Mouse (Mus musculus): ENCODE data around the gene Olfr620.

Gene Olfr620

GRCm38 (mm10) chr7:103612434-103612833 lies at the start of gene Olfr620:
Gene Olfr620 (minus strand): TSS chr7:103612534.
- no peak for DNase-seq

- DNase-seq = no peak
Measured at GRCm38 (mm10) chr7:103644070-103644469, 31.7 kb upstream of the Olfr620 start.

GRCm38 (mm10) chr7:103642602-103643001 lies 30.3 kb upstream of the Olfr620 start, which contains the start of gene Olfr622:
Gene Olfr622 (minus strand): TSS chr7:103642702.
- DNase-seq = no peak

- no peak for DNase-seq
Measured at GRCm38 (mm10) chr7:103636795-103637194, 24.5 kb upstream of the Olfr620 start.

- DNase-seq = no peak
Measured at GRCm38 (mm10) chr7:103607425-103607824, 4.9 kb downstream of the Olfr620 start.

GRCm38 (mm10) chr7:103600275-103600674 lies 12.1 kb downstream of the Olfr620 start, which contains the start of gene Olfr619:
Gene Olfr619 (plus strand): TSS chr7:103600575.
- DNase-seq = no peak

GRCm38 (mm10) chr7:103589803-103590202 lies 22.5 kb downstream of the Olfr620 start, which contains the start of gene Olfr618:
Gene Olfr618 (plus strand): TSS chr7:103590103.
- no peak for DNase-seq

DNA sequence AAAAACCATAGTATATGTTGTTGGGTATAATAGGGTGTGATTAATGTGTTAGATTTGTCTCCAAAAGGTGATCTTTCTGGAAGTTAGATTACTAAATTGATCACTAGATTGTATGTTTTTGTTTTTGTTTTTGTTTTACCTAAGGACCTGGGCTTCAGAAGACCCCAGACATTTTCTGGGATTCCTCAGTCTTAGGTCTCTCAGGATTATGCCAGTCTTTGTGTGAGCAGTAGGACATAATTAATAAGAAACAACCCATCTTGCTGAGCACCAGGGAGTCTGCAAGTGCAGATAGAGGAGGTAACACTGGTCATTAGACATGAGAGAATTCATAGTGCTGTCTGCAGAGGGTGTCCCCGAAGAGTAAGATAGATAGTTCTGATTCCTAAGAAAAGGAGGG lies 39.6 kb downstream of the Olfr620 start, which contains the start of gene Olfr617:
Olfr617 (plus strand) TSS at position 301 of the 400 bp plus-strand sequence.
- DNase-seq = no peak

DNA sequence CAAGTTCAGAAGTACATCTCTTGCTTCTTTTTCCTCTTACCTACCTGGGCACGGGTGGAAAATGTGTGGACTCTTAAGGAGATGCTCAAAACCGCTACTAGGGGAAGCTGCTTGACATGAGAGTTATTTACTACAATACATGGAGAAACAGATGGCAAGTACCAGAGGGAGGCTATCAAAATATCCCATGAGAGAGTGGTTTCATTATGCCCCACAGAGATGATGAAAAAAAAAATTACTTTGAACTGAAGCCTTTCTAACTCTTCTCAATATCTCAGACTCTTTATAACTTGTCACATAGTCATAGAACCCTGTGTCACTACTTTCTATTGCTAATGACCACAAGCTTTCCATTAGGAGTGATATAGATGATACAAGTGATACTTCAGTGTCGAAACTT lies 43.3 kb downstream of the Olfr620 start, which contains the start of gene Olfr616:
Olfr616 (minus strand) TSS at position 101 of the 400 bp plus-strand sequence.
- no peak for DNase-seq

DNA sequence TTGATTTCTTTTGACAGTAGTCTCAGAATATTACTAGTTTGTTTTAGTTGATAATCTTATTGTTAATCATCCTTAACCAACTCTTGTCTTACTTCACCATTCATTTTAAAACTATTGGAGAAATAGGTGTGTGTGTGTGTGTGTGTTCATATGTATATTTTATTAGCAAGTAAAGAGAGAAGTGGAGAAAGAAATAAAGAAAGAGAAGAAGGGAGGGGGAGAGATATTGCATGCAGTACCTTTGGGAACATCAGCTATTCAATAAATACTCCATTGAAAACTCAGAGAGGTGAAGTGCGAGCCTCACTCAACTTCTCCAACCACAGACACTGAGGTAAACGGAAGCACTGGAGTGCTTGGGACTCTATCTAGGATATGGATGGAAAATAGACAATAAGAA lies 56.6 kb downstream of the Olfr620 start, which contains the start of gene Olfr615:
Olfr615 (plus strand) TSS at position 301 of the 400 bp plus-strand sequence.
- DNase-seq = no peak

Measured in thymus, postnatal 36 days (tissue).